Mouse (Mus musculus): ENCODE results near the gene Nr2f6.

DNA sequence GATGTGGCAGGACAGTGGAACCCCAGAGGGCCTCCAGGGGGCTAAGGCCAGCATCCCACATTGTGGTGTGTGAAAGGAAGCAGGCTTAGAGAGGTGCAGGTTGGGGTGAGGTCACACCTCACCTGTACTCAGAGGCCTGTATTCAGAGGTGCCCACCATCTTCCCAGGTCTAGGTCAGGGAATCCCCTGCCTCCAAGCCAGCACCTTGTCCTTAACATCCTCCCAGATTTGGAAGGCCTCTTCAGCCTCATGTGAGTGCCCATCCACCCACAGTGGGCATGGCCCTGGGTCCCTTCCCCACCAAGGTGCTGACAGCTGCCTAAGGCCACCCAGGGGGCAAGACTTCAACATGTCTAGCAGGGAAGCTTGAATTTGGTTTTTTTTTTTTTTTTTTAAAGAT, 19.7 kb upstream of the Nr2f6 start:
- TF ChIP-seq CTCF (IDR thresholded peaks at IDR 0.05; ENCODE audit: control insufficient read depth, insufficient read depth, low read length) (no peak), POLR2A (IDR thresholded peaks at IDR 0.05; ENCODE audit: borderline replicate concordance, control insufficient read depth, low read depth, low read length) (no peak)
